Mouse (Mus musculus): Measurements from ENCODE around the gene Chn1.

GRCm38 (mm10) chr2:73798786-73799185 is 23.6 kb upstream of the Chn1 start:
- TF ChIP-seq POLR2A (IDR thresholded peaks at IDR 0.05; ENCODE audit: borderline replicate concordance, extremely low read depth, low read depth, low read length) (no peak), CTCF (IDR thresholded peaks at IDR 0.05; ENCODE audit: insufficient read depth, low read length) (no peak)
